Mouse (Mus musculus) cerebellum, postnatal 4 days (tissue): ENCODE results near the gene Ppfibp2.

Experiments
- DNase-seq, 2 experiments: peaks; one replicate each; pipeline ENCODE4 v3.0.0; 2022; ENCODE audit warnings: low spot score in 2 of 2, mixed read lengths in 1 of 2

Gene Ppfibp2

DNA sequence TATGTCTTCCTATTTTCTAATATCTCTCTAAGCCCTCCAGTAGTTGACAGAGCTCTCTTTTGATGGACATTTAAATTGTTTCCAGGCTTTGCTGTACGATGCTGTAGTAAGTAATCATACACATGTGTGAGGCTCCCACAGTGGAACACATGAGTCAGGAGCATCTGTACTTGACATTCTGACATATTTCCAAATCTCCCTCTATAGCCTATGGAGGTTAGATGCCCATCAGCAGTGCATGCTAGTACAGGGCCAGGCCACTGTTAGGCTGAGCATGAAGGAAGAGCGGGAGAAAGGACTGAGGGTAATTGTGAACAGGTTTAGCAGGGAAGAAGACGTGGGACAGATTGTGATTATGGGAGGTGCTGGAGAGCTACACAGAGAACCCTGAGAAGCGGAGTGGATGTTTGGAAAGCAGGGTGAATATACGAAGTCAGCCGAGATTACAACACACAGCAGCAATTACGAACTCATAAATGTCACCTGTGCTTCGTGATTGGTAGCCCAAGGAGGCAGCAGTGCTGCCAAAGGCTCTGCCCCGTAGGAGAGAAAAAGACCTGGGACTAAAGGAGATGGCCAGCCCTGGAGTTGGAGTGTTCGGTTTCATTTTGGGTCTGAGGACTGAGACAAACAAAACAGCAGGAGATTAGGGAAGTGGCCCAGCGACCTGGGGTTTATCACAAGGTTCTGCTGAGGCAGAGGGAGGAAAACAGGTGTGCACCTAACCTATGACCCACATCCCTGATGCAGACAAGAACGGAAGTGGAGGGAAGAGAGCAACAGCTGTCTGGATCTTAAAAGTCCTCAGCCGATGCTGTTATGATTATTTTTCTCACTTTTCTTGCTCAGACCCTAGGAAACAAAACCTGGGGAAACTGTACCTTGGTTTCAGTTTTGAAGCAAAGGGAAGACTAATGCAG is 107.7 kb downstream of the Ppfibp2 start:
- DNase-seq, result no peak

DNA sequence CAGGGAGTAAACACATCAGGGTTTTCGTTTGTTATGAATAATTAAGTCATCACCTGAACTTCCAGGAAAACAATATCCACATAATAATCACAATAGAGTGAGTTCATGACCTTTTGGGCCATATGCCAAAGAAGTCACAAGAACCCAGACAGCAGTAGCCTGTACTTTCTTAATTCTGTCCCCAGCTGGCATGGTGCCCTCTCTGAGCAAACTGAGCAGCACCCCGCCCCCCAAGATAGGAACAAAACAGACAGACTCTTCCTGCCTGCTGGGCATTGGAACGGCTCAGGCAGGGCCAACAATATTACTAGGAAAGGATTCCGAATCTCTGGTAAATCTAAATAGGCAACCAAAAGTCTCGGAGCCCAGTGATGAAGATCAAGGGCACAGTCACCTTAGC is 110.9 kb downstream of the Ppfibp2 start:
- DNase-seq, result no peak

DNA sequence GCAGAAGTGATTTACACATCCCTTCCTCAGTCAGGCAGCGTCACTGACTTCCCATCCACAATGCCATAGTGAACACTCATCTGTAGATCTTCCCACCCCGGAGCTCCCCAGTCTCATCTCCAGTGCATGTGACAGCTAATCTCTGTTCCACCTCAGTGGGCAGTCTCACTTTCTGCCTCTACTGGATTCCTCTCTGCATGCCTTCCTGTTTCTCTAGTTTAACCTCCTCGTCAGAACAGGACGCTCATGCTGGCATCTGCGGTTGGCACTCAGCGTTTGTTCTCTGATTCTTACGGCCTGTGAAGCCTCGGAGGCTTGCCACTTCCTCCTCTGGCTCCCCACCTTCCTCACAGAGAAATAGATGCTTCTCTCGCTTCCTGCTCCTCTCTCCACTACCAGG is 112.6 kb downstream of the Ppfibp2 start:
- no peak for DNase-seq

DNA sequence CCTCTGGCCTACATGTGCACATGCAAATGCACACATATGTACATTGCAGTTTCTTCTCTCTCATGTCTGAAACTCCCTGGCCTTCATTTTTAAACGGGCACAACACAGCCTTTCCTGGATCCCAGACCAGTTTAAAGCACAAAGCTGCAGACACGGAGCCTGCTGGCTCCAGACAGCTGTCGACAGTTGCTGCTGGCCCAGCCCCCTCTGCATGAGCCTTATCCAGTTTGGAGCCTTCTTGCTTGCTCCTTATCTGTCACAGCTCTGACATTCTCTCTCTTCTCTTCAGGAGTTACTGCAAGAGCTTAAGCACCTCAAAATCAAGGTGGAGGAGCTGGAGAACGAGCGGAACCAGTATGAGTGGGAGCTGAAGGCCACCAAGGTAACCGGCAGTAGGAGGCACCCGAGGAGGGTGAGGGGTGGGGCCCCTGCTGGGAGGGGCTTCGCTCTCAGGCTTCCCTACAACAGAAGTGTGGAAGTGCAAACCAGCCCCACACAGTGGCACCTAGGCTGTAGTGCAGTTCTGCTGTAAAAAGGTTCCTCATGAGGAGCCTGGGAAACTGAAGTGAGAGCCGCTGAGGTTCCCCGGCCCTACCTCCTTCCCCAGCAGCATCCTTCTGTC is 113.6 kb downstream of the Ppfibp2 start:
- DNase-seq, result peak; percentile 28 to 45

DNA sequence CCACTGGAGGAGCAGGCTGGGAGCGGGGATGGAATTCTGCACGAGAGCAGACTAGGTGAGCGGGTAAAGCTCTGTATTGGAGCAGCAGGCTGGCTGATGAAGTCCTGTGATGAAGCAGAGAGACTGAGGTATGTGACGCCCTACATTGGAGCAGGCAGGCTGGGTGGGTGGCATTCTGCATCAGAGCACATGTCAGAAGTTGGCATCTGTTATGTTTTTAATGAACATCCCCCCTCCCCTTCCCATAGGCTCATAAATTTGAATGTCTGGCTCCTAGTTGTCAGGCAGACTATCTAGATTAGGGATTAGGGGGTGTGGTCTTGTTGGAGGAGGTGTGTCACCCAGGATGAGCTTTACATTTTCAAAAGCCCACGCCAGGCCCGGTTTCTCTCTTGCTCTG is 117.7 kb downstream of the Ppfibp2 start:
- no peak for DNase-seq

DNA sequence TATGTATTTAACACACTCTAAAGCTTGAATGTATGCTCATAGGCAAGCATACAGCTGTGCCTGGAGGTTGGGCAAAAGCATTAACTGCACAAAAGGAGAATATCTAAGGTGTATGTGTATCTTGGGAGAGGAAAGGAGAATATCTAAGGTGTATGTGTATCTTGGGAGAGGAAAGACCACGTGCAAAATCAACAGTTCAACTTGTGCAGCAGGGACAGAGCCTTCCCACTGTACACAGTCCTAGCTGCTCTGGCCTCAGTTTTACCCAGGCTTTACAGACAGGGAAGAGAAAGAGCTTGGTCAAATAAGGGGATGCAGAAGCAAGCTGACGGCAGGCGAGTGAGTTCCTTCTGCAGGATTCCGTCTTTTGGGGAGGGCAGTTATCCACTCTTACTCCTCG is 119.1 kb downstream of the Ppfibp2 start:
- DNase-seq, result no peak

DNA sequence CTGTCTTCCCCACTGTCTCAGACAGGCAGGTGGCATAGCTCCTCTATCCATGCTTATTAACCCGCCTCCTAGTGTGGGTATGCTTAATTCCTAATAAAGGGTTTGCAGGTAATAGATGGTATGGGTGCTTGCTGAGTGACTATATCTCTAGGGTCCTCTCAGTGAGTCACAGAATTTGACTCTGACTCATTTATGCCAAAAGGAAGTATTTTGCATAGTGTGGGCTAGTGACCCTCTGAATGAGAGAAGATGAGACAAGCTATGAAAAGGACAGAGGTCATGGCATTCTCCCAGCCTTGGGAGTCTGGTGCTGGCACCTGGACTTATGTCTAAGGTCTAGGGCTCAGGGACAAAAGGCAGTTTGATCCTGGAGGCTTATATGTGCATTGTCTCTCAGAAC is 125.8 kb downstream of the Ppfibp2 start:
- no peak for DNase-seq

DNA sequence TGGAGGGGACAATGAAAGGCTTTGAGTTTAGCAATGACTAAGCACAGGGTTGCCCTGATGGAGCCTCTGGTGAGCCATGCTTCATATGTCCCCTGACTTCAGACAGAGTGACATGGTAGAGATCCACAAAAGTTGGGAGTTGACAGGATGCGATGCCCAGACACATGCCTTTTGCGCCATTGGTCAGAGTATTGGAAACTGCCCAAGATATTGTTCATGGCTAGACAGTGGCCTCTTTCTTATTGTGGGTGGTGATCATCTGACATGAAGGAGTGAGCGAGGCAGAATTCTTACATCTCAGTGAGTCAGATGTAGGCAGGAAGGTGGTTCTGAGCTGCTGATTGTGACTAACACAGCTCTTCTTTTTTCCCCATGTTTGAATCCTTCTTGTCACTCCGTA is 127.5 kb downstream of the Ppfibp2 start:
- no peak for DNase-seq

DNA sequence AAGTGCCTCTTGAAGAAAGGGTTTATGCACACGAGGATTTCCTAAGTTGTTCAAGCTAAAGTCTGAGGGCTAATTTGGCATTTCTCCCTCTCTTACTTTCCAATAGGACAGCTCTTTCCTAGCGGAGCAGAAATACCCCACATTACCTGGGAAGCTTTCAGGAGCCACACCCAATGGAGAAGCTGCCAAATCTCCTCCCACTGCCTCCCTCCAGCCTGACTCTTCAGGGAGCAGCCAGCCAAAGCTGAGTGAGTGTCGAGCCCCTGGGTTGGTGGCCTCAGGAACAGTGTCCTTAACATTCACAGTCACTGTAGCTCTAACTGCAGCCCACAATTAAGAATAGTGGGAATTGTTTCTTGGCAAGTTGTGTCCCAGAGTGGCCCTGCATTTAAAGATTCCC is 132.5 kb downstream of the Ppfibp2 start:
- DNase-seq, result no peak

DNA sequence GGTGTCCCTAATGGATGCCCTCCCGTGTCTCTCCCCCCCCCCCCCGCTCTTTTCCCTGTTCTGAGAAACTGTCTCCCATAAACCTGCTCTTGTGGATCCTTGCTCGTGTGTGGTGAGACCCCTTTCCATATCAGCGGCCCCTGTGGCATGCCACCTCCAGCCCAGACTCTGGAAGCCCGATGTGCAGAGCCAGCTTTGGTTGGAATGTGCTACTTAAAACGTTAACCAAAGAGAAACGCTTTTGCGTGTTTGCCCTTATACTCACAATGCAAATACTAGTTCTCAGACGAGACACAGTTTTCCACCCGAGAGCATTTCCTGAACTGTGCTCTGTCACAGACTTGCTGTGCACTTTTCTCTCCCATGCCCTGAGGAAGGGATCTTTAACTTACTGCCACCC is 135.6 kb downstream of the Ppfibp2 start:
- no peak for DNase-seq

DNA sequence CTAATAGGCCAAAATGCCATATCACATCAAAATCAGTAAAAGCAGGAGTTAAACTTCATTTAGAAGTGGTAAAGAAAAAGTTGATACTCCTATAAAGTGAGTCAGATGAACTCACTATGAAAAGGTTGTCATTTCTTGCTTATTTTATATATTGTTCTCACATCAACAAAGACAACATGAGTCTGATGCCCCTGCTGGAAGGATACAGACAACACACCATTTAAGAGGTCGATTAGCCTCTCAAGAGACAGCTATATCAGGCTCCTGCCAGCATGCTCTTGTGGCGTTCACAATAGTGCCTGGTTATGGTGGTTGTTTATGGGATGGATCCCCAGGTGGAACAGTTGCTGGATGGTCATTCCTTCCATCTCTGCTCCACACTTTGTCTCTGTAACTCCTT is 138.2 kb downstream of the Ppfibp2 start:
- no peak for DNase-seq

DNA sequence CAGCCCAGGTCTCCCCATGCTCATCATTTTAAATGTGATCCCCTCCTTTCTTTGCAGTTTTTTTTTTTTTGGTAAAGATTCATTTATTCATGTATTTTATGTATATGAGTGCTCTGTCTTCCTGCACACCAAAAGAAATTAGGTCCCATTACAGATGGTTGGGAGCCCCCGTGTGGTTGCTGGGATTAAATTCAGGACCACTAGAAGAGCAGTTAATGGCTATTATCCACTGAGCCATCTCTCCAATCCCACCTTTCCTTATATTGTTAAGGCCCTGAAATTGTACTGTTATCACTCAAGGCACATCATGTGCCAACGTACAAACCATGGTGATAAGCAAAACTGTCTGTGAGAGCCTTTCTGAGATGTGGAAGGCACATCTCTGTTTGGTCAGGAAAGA is 143.7 kb downstream of the Ppfibp2 start:
- DNase-seq, result peak in 1 of 2 experiments; percentile 23

DNA sequence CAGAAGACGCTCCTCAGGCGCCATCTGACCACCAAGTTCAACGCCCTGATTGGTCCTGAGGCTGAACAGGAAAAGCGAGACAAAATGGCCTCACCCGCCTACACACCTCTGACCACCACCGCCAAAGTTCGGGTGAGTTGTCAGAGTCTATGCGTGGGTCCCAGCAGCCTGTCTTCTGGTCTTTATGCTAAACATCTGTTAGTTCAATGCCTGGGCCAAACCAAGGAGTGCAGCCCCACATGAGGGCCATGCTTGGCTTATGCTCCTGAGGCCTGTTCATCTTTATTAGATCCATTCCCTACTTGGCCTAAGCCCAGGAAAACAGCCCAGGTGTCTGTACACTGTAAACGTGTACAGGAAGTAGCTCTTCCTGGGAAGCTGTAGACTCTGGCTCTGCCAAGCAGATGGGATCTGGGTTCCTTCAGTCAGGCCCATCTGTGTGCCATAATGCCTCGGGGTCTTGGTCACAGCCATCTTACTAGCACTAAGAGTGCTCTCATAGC is 148.0 kb downstream of the Ppfibp2 start:
- DNase-seq, result no peak

DNA sequence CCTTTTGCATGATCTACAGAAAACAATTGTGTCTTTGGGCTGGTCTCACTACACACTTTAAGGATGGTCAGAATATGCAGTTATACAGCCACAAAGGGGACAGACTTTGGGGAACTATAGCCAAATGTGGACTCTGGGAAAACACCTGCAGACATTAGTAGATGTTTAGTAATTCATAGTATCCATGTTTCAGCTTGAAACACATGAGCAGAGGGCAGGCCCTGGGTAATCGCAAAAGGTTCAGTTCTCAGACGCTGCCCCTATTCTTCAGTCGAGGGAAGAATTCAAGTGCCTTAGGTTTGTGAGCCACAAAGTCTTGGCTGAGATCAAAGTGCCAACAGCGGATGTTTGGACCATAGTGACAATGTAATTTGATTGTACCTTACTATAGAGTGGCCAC is 149.4 kb downstream of the Ppfibp2 start:
- DNase-seq, result no peak

DNA sequence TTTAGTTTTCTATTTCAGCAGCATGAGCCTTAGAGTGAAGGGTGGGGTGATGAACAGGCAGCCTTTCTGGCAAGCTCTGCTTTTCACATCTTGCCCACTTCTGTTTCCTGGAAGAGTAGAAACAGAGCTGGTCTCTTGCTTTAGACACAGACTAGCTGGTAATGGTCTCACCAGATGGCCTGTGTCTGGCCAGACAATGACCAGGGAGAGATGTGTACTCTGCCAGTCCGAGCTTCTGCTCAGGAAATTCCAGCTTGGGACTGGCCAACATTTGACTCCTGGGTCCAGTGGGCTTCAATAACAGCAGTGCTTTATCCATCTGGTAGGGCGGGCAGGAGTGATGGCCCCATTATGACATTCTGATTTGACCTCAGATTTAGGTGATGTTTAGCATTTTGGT is 150.1 kb downstream of the Ppfibp2 start:
- no peak for DNase-seq

DNA sequence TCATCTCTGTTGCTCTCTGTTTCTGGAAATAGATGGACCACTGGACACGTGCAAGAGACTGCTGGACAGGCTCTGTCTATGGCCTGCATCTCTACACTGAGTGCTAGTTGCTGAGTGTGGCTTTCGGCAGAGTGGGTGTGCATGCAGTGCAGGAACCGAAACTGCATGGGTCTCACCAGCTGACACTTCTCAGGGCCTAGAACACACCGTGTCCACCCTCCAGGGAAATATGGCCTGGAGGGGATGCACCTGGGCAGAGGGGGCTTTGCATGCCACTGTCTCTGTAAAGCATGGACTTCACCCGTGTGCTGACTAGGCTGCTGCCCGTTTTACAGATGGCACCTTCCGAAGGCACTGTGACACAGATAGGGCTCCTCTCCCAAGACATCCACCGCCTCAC is 151.0 kb downstream of the Ppfibp2 start:
- no peak for DNase-seq

DNA sequence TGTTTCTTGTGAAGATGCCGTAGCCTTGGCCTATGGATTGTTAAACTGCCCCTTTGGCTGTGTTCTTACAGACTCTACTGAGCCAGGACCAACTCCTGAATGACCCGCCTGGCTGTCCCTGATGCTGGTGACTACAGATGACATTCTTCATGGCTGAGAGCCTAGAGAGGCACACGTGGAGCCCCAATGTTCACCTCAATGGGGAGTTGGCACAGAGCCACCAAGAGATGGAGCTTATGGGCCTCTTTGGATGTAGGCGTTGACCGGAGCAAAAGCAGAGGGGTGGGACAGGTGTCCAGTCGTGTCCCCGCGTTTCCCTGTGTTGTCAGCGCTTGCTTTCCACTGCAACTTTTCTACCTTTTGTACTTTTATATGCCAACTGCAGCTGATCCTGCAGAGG is 152.5 kb downstream of the Ppfibp2 start:
- no peak for DNase-seq

DNA sequence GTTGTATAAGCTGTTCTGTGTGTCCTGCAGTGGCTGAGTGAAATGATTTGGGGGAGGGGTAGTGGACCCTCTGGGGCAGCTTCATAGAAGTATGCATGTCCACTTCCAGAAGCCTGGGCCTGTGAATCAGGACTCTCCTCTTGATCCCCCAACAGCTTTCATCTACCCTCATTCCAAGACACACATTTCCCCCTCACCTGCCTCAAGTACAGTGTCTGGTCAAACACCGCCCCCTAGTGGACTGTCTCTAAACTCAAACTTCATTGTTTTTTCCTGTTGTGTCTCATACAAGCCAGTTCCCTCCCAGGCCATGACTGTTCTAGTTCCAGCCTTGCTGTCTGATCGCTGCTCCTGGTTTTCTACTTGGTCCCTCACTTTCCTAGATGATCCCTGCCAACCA is 152.9 kb downstream of the Ppfibp2 start:
- peak; percentile 45 to 57 for DNase-seq

DNA sequence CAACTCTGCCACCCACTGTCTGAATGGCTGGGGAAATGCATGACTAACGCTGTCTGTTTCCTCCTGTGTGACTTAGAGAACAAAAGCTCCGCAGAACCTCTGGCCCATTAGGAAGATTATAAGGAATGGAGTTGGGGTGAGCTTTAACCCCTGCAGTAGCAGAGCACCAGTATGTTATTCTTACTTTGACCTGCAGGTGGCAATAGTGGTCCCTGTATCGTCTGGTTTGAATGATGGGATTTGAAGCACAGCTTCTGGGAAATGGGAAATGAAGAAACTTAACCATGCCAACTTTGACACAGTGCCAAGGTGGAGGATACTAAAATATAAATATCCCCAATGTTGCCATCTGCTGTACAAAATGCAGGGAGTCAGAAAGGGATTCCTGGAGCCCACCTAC is 154.3 kb downstream of the Ppfibp2 start:
- DNase-seq, result peak in 1 of 2 experiments; percentile 44

DNA sequence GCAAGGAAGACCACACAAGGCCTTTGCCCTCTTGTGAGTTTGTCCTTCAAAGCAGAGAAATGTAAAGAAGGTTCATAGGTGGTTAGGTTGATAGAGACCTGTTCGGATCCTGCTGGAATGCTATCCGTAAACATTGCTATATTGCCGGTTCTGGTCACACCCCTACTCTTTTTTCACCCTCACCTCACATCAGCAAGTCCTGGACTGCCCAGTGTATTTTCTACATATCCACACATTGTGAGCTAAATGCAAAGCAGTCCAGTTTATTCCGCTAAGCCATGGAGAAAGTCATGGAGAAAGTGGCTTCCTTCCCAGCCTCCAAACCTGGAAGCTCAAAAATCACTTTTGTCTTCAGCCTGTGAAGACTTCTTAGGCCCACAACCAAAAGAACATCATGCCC is 154.7 kb downstream of the Ppfibp2 start:
- no peak for DNase-seq

DNA sequence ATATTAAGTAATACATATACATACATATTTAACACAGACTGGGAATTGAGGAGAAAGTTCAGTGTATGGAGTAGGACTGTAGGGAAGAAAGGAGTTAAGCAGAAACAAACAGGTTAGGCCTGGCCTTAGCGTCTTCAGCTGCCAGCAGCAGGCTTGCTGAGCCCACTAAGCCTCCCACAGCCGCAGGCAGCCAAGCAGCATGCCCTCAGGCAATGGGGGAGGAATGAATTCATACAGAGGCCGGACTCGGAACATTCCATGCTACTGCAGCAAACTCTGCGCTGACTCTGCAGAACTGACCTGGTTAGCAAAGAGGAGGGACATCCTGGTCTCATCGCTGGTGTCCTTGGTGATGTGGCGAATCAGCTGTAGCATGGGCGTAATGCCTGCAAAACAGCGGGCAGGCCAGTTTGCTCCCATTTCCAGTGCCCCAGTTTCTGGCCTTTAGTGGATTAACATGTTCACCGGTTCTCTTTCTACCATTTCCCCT is 157.1 kb downstream of the Ppfibp2 start:
- no peak for DNase-seq

DNA sequence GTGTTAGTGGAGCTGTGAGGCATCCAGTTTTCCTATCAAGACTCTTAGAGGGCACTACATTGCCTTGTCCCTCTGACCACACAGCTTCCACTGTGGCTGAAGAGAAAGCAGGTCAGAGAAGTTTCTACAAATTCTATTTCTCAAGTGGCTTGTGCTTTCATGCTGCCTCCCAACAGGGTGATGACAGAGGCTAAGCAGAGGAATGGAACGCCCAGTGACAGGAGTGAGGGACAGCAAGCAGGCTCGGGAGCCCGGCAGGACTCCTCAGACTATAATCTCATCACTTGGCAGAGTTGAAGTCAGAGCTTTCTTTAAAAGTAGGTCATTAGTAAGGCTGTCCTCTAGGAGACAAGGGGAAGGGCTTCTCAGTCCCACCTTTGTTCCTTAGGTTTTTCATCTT is 160.9 kb downstream of the Ppfibp2 start:
- DNase-seq, result no peak

DNA sequence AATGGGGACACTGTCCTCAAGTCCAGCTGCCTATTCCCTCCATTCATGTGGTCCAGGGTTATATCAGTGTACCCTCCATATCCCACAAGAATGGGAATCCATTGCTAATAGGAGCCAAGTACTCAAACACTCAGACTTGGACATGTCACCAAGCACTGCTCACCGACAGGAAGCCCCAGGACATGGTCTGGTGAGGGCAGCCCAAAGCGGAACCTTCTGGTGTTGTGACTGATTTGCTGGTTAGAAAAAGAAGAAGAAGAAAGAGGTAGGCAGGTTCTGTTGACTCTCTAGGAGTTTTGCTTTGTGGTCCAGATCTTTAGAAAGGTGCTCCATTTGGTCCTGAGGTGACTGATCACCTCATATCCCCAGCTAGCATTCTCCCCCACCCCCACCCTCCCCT is 161.7 kb downstream of the Ppfibp2 start:
- DNase-seq, result no peak
